Mouse (Mus musculus) intestine, embryonic 15.5 days (tissue): ENCODE data around the gene Bloc1s6. TPM values are rescaled to one million over a fixed set of nuclear protein-coding genes. Genes with fewer than 3 reads are reported as not detected.
A peak's percentile ranks its signal among the peaks of the same experiment; 100 is the strongest.

Source experiments
- ATAC-seq: fragments of 200-750 bp; cut with Nextera tagmentation; 2 replicates; pipeline ENCODE4 v1.8.0; 2017; ENCODE audit warnings: moderate TSS enrichment, moderate library complexity
- H3K27ac ChIP-seq: fragments of 300-500 bp; sonication (generic); 2 replicates; pipeline ENCODE4 v1.5.1; 2015; ENCODE audit warnings: mild to moderate bottlenecking, inconsistent platforms
- H3K27me3 ChIP-seq: fragments of 300-500 bp; sonication (generic); replicated peaks from 2 replicates; pipeline ENCODE4 v1.6.1; 2015; ENCODE audit warnings: inconsistent platforms
- H3K36me3 ChIP-seq: fragments of 300-500 bp; sonication (generic); 2 replicates; pipeline ENCODE4 v1.6.1; 2015; ENCODE audit warnings: inconsistent platforms
- H3K4me1 ChIP-seq: fragments of 300-500 bp; sonication (generic); replicated peaks from 2 replicates; pipeline ENCODE4 v1.6.1; 2015; ENCODE audit warnings: inconsistent platforms
- H3K4me2 ChIP-seq: fragments of 300-500 bp; sonication (generic); replicated peaks from 2 replicates; pipeline ENCODE4 v1.6.1; 2015; ENCODE audit warnings: mild to moderate bottlenecking, inconsistent platforms
- H3K4me3 ChIP-seq: fragments of 300-500 bp; sonication (generic); replicated peaks from 2 replicates; pipeline ENCODE4 v1.5.1; 2015; ENCODE audit warnings: inconsistent platforms
- H3K9ac ChIP-seq: fragments of 300-500 bp; sonication (generic); 2 replicates; pipeline ENCODE4 v1.6.1; 2015; ENCODE audit warnings: inconsistent platforms
- H3K9me3 ChIP-seq: fragments of 300-500 bp; sonication (generic); 2 replicates; pipeline ENCODE4 v1.6.1; 2016; ENCODE audit warnings: inconsistent platforms
- WGBS: fragments of 180-500 bp; shearing (Covaris S2); methylation state at CpG from one replicate; pipeline ENCODE4 v1.1.7; 2015; 5-methylcytosine and 5-hydroxymethylcytosine counted together
- polyA plus RNA-seq: library from polyadenylated mRNA; unstranded; fragments of >200 nt; fragmentation: Nextera tagmentation; extraction: Ambion mirVana; gene quantifications from 2 replicates; pipeline ENCODE4 v1.2.1, GENCODE M21; 2015

Bloc1s6 gene
- polyA plus RNA-seq, 1 experiment from 2014 or later, result 46.9 TPM

- Histone ChIP-seq H3K4me2 (peak overlapping the region; percentile 91), H3K27ac (peak overlapping the region; percentile 67), H3K27me3 (no peaks in the 10 kb centered on the region), H3K36me3 (no peaks in the 10 kb centered on the region), H3K4me1 (0 out of 2 replicates have a peak, but pooled peaks cover 7% of the 10 kb centered on the region), H3K9me3 (no peaks in the 10 kb centered on the region), H3K9ac (peak overlapping the region; percentile 54), H3K4me3 (peak overlapping the region; percentile 49)
- ATAC-seq, result peak; percentile 57
- 26% methylated on average over 3 of the region's 3 CpGs for WGBS
Measured at GRCm38 (mm10) chr2:122765794-122766145, 27.5 kb downstream of the Bloc1s6 start.

GRCm38 (mm10) chr2:122771002-122771401, 32.7 kb downstream of the Bloc1s6 start:
- ATAC-seq, result 0 out of 2 replicates have a peak, but pooled peaks have one; percentile 42
- Histone ChIP-seq H3K27ac (no peak overlapping the region), H3K36me3 (no peaks in the 10 kb centered on the region), H3K4me2 (no peak overlapping the region), H3K9ac (no peak overlapping the region), H3K27me3 (no peaks in the 10 kb centered on the region), H3K9me3 (no peaks in the 10 kb centered on the region), H3K4me3 (no peak overlapping the region), H3K4me1 (no peaks in the 10 kb centered on the region)
- 88% methylated on average over 2 of the region's 2 CpGs for WGBS

GRCm38 (mm10) chr2:122772899-122773298, 34.6 kb downstream of the Bloc1s6 start:
- Histone ChIP-seq H3K4me2 (no peak overlapping the region), H3K4me3 (no peak overlapping the region), H3K36me3 (no peaks in the 10 kb centered on the region), H3K4me1 (no peaks in the 10 kb centered on the region), H3K9me3 (no peaks in the 10 kb centered on the region), H3K27ac (no peak overlapping the region), H3K9ac (no peak overlapping the region), H3K27me3 (no peaks in the 10 kb centered on the region)
- peak; percentile 47; the same call in 1 of the 2 replicates for ATAC-seq
- WGBS, result 65% methylated on average over 1 of the region's 1 CpGs

- Histone ChIP-seq H3K36me3 (no peaks in the 10 kb centered on the region), H3K27ac (no peak overlapping the region), H3K27me3 (no peaks in the 10 kb centered on the region), H3K4me2 (no peak overlapping the region), H3K9me3 (no peaks in the 10 kb centered on the region), H3K4me3 (no peak overlapping the region), H3K4me1 (no peaks in the 10 kb centered on the region), H3K9ac (no peak overlapping the region)
- no peak for ATAC-seq
- 76% methylated on average over 1 of the region's 1 CpGs for WGBS
Measured at GRCm38 (mm10) chr2:122775491-122775890, 37.2 kb downstream of the Bloc1s6 start.

- ATAC-seq, result no peak
- Histone ChIP-seq H3K36me3 (no peaks in the 10 kb centered on the region), H3K9ac (no peak overlapping the region), H3K9me3 (no peaks in the 10 kb centered on the region), H3K4me1 (no peaks in the 10 kb centered on the region), H3K27ac (no peak overlapping the region), H3K4me3 (no peak overlapping the region), H3K27me3 (no peaks in the 10 kb centered on the region), H3K4me2 (no peak overlapping the region)
- WGBS, result 69% methylated on average over 2 of the region's 2 CpGs
Measured at GRCm38 (mm10) chr2:122776823-122777222, 38.5 kb downstream of the Bloc1s6 start.

- Histone ChIP-seq H3K4me3 (no peak overlapping the region), H3K4me1 (0 out of 2 replicates have a peak, but pooled peaks cover 2% of the 10 kb centered on the region), H3K9me3 (no peaks in the 10 kb centered on the region), H3K36me3 (no peaks in the 10 kb centered on the region), H3K27me3 (no peaks in the 10 kb centered on the region), H3K4me2 (no peak overlapping the region), H3K27ac (no peak overlapping the region), H3K9ac (no peak overlapping the region)
- ATAC-seq, result peak; percentile 76
- WGBS, result 29% methylated on average over 5 of the region's 5 CpGs
Measured at GRCm38 (mm10) chr2:122779967-122780366, 41.7 kb downstream of the Bloc1s6 start.

GRCm38 (mm10) chr2:122780447-122780846, 42.1 kb downstream of the Bloc1s6 start:
- no peaks in the 10 kb centered on the region for H3K9me3 ChIP-seq
- no peak overlapping the region for H3K9ac ChIP-seq
- H3K4me3 ChIP-seq, result no peak overlapping the region
- H3K27me3 ChIP-seq, result no peaks in the 10 kb centered on the region
- H3K4me1 ChIP-seq, result 0 out of 2 replicates have a peak, but pooled peaks cover 2% of the 10 kb centered on the region
- H3K27ac ChIP-seq, result no peak overlapping the region
- H3K4me2 ChIP-seq, result no peak overlapping the region
- ATAC-seq, result no peak
- no peaks in the 10 kb centered on the region for H3K36me3 ChIP-seq
- WGBS, result 42% methylated on average over 3 of the region's 3 CpGs

GRCm38 (mm10) chr2:122781590-122782356, 43.5 kb downstream of the Bloc1s6 start:
- WGBS, result 69% methylated on average over 8 of the region's 8 CpGs

GRCm38 (mm10) chr2:122783730-122784129, 45.4 kb downstream of the Bloc1s6 start:
- no peaks in the 10 kb centered on the region for H3K9me3 ChIP-seq
- no peak overlapping the region for H3K4me3 ChIP-seq
- H3K4me1 ChIP-seq, result 0 out of 2 replicates have a peak, but pooled peaks cover 2% of the 10 kb centered on the region
- no peak overlapping the region for H3K9ac ChIP-seq
- WGBS, result 54% methylated on average over 2 of the region's 2 CpGs
- no peaks in the 10 kb centered on the region for H3K27me3 ChIP-seq
- no peak overlapping the region for H3K4me2 ChIP-seq
- ATAC-seq, result peak; percentile 90
- H3K36me3 ChIP-seq, result no peaks in the 10 kb centered on the region
- no peak overlapping the region for H3K27ac ChIP-seq

More at GRCm38 (mm10) chr2:122781590-122782356, 43.5 kb downstream of the Bloc1s6 start:
- Histone ChIP-seq H3K36me3 (no peaks in the 10 kb centered on the region), H3K4me2 (no peak overlapping the region), H3K9me3 (no peaks in the 10 kb centered on the region), H3K4me3 (no peak overlapping the region), H3K4me1 (0 out of 2 replicates have a peak, but pooled peaks cover 2% of the 10 kb centered on the region), H3K9ac (no peak overlapping the region), H3K27ac (no peak overlapping the region), H3K27me3 (no peaks in the 10 kb centered on the region)
- no peak for ATAC-seq

GRCm38 (mm10) chr2:122784701-122785100, 46.4 kb downstream of the Bloc1s6 start:
- WGBS, result 93% methylated on average over 3 of the region's 3 CpGs

GRCm38 (mm10) chr2:122786167-122786566, 47.9 kb downstream of the Bloc1s6 start:
- ATAC-seq, result no peak
- Histone ChIP-seq H3K27ac (no peak overlapping the region), H3K4me3 (no peak overlapping the region), H3K9me3 (no peaks in the 10 kb centered on the region), H3K4me2 (no peak overlapping the region), H3K27me3 (no peaks in the 10 kb centered on the region), H3K4me1 (0 out of 2 replicates have a peak, but pooled peaks cover 2% of the 10 kb centered on the region), H3K9ac (no peak overlapping the region), H3K36me3 (no peaks in the 10 kb centered on the region)
- 91% methylated on average over 2 of the region's 2 CpGs for WGBS

More at GRCm38 (mm10) chr2:122784701-122785100, 46.4 kb downstream of the Bloc1s6 start:
- Histone ChIP-seq H3K4me2 (no peak overlapping the region), H3K9ac (no peak overlapping the region), H3K27me3 (no peaks in the 10 kb centered on the region), H3K4me1 (0 out of 2 replicates have a peak, but pooled peaks cover 2% of the 10 kb centered on the region), H3K4me3 (no peak overlapping the region), H3K27ac (no peak overlapping the region), H3K9me3 (no peaks in the 10 kb centered on the region), H3K36me3 (no peaks in the 10 kb centered on the region)
- ATAC-seq, result no peak

GRCm38 (mm10) chr2:122789311-122789710, 51.0 kb downstream of the Bloc1s6 start:
- 64% methylated on average over 7 of the region's 7 CpGs for WGBS
- H3K4me2 ChIP-seq, result no peak overlapping the region
- no peaks in the 10 kb centered on the region for H3K36me3 ChIP-seq
- 0 out of 2 replicates have a peak, but pooled peaks have one; percentile 28 for ATAC-seq
- H3K4me3 ChIP-seq, result no peak overlapping the region
- no peak overlapping the region for H3K9ac ChIP-seq
- no peaks in the 10 kb centered on the region for H3K9me3 ChIP-seq
- 0 out of 2 replicates have a peak, but pooled peaks cover 2% of the 10 kb centered on the region for H3K4me1 ChIP-seq
- no peak overlapping the region for H3K27ac ChIP-seq
- no peaks in the 10 kb centered on the region for H3K27me3 ChIP-seq
